Mouse (Mus musculus) embryo, embryonic 11 days (tissue): ENCODE data around the gene Apba3.

ENCODE experiments used
- DNase-seq: peaks from one replicate; pipeline ENCODE4 v3.0.0-alpha.2; 2015

Gene Apba3

DNA sequence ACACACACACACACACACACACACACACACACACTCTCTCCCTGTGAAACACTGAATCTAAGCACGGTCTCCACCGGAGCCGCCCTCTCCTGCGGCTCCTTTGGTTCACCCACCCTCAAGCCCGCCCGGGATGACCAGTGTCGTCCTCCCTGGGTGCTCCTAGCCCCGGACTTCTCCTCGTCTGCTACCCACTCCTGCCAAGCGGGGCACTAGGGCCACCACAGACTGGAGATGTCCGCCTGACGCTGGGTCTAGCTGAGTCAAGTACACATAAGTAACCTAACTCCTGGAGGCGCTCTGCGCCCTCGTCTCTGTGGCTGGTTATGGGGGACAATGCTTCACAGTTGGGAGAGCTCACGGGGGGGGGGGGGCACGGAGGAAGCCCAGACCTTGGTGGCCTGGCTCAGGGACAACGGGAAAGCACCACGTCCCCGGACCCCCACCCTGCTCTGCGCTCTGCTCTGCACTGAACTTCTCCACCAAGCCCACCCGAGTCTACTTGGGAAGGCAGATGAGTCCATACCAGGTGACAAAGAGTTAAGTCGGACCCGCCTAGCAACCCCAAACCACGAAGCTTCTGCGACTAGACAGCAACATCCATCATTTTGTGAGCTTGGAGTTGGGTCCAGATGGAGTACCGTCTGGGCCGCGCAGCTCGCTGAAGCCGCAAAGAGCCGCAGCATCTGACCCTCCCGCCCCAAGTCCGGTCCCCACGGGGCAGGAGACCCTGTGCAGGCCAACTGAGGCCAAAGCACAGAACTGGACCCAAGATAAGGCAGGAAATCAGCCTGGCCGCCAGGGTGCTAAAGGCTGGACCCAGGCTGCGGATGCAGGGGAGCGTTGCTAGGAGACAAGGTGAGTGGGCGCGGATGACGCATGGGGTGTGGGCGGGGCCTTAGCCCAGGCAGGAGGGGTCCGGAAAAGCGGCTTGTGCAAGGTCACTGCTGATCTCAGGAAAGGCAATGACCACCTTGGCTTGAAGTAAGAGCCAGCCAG is 14.0 kb upstream of the Apba3 start, which contains the start of gene Matk:
Gene Matk, plus strand, starts transcription at position 512 of the 996 bp plus-strand sequence.
- peak; percentile 81 for DNase-seq

DNA sequence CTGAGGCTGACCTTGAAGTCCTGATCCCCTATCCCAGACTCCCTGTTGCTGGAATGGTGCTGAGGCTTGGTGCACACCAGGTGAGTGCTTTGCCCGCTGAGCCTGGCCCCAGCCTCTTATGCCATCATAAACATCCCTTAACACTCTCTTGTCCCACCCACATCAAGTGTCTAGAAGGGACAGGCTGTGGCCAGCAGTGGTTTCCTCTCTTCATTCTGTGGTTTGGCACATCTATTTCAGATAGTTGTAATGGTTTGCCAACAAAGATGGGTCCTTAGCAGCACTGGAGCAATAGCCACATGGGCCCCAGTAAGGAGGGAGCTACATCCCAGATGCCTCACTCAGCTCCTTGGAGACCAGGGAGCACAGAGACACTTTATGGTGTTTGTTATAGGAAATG is 11.9 kb upstream of the Apba3 start:
- no peak for DNase-seq

DNA sequence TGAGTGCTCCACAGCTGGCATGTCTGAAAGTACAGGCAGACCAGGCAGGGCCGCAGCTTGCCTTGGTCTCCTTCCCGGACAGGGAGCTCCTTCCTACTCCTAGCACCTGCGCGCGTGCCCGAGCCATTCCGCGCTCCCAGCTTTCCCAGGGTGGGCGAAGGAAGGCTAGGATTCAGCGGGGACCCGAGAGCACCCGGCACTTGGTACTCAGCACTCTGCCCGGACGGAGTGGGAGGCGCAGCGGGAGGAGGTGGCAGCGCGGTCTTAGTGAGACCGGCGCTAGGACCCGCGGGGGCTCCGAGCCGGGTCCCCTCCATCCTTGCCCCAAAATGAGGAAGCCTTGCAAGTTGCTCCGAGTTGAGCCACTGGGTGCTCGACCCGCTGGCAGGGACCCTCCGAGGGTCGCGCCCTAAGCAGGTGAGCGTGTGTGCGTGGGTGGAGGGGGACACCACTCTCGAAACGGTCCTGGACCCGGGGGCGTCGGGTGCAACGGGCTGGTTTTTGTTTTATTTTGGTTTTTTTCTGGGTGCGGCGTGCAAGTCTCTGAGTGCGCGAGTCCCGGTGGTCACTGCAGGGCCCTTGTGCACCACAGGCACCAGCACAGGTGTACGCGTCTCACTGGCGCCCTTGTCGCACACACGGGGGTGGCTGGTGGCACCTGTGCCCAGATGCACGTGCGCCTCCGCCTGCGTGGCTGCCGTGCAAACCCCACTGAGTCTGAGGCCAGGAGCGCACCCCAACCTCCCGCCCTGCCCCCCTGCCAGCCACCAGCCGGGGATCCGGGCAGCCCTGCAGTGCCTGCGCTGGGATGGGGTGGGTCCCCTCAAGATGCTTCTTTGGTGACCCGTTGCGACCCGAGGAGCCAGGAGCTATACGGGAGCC is 9.4 kb upstream of the Apba3 start:
- DNase-seq, result peak; percentile 57

DNA sequence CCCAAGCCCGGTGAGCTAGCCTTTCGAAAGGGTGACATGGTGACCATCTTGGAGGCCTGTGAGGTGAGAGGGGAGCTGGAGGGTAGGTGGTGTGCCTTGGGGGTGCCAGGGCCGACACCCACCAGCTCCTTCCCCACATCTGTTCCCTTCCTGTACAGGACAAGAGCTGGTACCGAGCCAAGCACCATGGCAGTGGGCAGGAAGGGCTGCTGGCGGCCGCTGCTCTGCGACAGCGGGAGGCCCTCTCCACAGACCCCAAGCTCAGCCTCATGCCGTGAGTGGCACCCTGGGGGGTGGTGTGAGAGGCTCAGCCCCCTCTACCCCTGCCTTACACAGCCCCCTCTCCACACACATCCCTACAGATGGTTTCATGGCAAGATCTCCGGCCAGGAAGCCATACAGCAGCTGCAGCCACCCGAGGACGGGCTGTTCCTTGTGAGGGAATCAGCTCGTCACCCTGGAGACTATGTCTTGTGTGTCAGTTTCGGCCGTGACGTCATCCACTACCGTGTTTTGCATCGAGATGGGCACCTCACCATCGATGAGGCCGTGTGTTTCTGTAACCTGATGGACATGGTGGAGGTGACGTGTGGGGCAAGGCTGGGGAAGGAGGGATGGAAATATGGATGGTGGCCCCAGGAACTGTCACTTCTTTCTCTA is 7.4 kb upstream of the Apba3 start:
- no peak for DNase-seq

DNA sequence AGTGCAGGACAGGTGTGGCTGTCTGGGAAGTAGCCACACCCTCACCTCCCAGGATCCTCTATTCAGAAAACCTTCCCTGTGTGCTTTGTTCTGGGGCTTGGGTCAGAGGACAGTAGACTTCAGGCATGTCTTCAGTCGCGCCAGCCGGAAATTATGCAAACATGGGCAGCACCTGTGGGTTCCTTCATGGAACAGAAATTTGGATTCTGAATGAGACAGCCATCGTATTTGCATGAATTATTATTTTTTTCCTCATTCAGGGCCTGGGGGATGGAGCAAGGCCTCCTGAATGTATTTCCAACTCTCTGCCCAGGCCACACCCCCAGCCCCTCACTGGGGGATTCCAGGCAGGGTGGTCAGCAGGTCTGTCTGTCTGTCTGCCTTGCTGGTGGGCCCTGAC is 5.7 kb upstream of the Apba3 start:
- no peak for DNase-seq

DNA sequence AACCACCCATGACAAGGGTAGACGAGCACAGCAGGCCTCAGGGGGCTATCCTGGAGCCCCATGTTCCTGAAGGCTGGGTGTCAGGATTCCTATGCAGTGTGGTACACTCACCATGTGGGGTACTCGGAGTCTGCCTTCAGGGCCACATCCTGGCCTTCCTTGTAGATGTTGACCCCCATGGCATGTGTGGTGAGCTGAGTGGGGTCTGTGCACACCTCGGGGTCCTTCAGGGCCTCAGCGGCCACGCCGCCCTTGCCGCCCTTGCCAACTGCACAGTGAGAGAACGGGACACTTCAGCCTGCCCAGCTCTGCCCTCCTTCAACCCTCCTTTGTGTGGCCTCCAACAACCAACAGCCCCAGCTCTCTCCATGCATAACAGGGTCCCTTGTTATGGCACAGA is 1.2 kb upstream of the Apba3 start:
- DNase-seq, result no peak

DNA sequence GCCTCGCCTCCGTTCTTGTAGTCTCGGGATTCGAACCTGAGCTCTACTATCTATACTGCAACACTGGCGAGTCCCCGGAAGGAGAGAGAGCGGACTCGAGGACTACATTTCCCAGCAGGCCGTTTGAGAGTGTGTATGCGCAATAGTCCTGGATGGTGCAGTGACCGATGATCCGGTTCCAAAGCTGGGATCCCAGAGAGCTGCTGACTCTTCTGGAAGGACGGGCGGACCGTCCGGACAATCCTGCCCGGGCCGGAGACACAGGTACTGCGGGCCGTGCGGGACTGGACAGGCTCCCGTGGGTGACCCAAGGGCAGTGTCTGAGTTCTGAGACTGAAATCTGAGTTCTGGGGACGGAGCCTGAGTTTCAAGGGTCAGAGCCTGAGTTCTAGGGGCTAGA is 1.3 kb downstream of the Apba3 start:
- peak; percentile 92 for DNase-seq

DNA sequence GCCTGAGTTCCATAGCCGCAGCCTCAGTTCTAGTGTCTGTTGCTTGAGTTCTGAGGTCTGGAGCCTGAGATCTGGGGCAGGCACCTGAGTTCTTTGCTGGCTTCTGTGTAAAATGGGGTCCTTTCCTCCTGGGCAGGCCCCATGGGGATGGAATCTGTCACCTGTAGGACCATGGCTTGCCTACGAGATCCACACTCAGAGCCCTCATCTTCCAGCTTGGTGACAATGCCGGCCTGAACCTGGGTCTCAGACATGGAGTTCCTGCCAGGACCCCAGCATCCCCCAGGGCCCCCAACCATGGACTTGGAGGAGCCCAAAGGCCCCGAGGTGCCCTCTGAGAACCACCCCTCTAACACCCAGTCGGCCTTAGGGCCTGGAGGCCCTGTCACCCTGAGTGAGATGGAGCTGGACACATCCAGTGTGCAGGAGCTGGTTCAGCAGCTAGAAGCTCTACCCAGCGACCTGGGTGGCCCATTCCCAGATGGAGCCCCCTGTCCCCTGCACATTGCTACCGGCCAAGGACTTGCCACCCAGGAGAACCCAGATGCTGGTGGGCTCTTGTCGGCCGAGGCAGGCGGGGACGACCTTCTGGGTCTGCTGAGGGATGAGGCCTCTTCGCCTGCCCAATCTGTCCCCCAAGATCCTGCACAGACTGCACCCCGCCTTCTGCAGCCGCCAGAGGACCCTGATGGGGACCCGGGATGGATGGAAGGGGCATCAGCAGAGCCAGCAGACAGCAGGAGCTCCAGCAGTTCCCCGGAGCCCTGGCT is 2.1 kb downstream of the Apba3 start:
- no peak for DNase-seq

DNA sequence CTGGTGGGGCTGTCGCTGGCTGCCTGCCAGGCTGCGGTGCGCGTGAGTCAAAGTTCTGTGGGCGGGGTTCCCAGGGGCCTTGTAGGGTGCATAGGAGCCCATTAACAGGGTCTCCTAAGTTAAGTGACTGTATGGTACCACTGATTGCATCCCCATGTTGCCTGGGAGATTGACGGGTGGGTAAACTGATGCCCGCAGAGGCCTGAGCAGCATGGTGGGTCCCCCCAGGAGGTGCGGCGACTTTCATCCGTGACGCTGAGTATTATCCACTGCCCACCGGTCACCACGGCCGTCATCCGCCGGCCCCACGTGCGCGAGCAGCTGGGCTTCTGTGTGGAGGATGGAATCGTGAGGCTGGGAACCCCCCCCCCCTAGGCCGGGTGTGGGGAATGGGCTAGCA is 5.6 kb downstream of the Apba3 start:
- no peak for DNase-seq

DNA sequence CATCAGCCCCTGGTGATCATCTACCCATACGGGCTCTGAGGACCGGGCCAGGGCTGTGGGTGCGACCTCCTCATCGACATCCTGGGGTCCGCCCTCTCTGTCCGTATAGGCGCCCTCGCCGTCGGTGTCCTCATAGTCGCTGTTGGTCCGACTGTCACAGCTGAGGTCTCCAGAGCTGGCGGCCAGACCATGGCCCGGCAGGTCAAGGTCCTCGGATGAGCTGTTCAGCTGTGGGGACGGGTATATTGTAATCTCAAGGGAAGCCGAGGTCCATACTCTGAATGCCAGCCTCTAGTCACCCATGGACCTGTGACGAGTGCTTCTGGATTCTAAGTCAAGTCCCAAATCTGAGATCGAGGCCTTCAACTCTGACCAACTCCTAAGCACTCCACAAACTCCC is 7.1 kb downstream of the Apba3 start:
- no peak for DNase-seq

DNA sequence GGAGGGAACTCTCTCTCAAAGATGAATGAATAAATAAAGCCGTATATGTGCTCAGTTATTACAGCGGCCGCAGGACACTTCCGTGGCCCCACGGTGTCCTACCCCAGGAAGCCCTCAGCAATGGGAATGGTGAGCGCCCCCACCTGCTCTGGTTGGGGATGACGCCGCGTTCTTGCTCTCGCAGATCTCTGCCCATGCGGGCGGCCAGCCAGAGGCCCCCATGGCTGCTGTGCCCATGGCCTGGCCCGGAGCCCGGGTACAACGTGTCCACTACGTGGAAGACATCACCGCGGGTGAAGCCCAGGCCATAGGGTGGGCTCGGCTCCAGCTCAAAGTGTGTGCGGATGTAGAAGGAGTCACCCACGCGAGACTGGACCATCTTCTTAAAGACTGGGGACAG is 10.9 kb downstream of the Apba3 start:
- DNase-seq, result no peak

DNA sequence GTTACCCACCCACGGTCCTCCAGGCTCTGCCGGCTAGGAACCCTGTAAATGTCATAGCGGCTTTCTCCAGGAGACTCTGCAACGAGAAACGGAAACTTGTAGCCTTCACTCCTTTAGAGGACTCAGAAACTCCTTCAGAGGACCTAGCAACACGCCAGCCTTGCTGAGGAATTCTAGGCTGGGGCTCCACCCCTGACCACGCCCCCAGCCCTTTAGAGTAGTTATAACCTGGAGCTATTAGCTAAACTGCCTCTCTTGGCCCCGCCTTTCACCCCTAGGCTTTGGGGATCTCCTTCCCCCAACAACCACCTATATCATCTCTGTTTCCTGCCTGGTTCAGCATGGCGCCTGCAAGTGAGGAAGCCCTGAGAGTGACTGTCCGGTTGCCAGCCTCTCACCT is 12.7 kb downstream of the Apba3 start:
- DNase-seq, result peak; percentile 51

DNA sequence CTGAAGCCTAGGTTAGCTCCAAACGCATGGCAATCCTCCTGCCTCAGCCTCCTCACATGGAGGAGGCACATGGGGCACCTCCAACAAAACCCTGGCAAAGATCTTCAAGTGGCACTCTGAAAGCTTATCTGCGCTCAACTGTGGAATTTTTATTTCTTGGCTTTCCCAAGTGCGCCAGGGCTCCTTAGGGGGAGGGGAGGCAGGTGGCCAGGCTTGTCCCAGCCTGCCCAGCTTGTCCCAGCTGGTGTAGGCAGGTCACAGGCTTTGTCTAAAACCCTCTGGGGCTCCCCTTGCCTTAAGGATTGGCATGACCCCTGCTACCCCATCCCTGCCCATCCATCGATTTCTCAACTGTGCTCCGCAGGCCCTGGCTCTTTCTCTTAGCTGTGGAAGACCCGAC is 17.4 kb downstream of the Apba3 start:
- DNase-seq, result no peak

DNA sequence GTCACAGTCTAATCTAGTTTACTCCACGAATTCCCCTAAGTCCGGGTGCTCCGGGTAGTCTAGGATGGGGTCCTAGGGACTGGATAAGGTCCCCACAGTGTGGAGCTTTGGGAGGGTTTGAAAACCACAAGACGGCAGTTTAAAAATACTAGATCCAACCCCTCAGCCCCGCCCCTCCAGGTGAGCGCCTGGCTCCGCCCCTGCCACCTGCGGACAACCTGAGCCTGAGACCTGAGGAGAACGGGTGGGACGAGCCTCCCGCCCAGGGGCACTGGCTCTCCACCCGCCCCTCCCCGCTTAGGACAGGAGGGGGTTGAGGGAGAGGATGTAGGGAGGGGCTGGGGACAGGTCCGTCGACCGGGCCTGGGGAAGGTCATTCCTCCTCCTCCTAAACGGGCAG is 18.0 kb downstream of the Apba3 start:
- no peak for DNase-seq

DNA sequence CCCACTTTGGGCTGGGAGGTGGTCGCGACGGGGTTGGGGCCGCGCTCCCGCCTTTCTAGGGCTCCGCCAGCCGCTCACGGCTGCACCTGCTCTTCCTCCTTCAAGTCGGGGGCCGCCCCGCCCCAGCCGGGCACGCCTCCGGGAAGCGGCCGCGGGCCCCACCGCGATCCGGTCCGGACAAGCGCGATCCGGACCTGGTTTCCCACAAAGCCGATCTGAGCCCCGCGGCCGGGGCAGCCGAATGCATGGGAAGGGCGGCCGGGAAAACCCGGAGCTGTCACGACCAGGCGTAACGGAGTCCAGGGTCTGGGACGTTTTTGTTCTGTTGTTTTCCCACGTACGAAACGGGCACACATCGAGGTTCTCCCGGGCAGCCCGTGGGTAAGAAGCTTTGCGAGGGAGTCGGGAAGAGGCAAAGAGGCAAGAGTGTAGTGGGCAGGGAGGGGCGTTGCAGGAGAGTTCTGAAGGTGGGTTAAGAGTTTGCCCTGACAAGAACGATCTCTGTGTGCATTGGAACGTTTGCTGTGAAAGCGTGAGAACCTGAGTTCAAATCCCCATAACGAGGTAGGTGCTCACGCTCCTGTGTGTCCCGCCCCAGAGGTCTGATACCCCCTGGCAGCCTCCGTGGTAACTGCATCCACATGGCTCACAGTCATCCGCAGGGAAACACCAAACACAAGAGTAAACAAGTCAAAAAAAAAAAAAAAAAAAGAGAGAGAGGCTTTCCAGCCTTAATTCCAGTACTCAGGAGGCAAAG is 19.1 kb downstream of the Apba3 start:
- peak; percentile 96 for DNase-seq

DNA sequence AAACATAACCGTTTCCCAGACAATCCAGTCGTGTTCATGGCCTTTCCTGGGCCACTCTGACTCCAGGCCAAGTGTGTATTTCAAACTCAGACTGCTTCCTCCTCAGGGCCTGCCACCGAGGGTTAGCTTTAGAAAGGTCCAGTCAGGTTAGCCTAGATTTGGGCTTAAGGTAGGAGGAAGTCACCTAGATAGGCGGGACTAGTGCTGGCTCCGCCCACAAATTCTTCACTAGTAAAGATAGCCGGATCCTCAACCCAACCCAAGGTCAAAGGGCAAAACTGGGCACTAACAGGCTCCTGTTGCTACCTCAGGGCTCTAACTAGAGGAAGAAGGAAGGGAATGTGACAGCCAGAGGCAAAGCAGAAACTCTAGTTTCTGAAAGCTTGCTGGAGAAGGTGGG is 19.8 kb downstream of the Apba3 start:
- no peak for DNase-seq

DNA sequence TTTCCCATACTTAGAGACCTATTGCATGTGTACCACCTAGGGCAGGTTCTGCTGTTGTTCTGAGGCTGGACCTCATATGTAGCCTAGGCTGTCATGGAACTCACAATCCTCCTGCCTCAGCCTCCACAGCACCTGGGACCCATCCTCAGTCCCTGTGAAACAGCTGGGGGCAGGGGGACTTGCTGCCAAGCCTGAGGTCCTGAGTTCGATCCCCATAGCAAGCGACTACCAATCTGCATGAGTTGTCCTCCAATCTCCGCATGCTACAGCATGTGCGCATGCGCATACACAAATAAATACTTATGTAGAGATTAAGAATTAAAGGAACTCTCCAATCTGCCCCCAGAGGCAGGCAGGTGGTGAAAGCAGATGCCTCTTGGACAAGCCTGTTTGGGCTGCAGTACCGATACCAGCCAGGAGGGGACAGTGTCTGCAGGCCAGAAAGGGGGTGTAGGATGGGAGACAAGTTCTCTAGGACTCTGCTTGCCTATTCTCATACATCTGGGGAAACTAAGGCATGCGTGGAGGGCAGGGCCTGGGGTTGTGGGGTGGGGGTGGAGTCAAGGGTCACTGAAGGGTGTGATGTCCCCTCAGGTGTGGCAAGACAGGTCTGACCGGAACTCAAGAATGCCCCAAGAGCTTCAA is 20.9 kb downstream of the Apba3 start:
- DNase-seq, result peak; percentile 33

DNA sequence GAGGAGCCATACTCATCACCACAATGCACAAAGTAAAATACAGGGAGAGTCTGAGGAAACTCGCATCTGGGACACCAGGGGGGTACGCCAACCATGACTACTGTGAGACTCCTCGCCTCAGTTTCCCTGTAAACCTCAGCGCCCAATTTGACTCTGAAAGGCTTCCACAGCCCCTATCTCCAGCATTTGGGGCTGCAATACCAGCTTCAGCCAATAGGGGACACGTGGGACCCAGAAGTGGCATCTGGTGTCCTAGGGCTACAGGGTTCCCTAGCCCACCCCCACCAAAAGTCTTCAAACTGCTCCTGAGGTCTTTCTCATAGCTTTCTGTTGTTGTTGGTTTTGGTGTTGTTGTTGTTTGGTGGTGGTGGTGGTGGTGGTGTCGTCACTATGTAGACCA is 21.8 kb downstream of the Apba3 start:
- peak; percentile 50 for DNase-seq

DNA sequence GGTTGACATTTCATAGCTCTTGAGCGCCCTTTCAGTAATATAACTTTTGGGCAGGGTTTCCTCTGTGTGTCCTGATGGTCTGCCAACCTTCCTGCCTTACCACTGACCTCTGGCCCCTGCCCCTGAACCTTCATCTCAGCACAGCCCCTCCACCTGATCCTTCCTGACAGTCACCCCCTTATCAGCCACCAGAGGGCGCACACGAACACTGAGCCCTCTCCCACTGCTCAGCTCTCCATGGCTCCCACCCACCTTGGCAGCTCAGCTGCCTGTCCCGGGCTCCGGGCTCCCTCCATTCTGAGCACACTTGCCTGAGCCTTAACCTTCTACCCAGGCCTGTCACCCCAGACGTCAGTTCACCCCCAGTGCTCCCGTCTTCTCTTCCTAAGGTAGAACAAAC is 22.5 kb downstream of the Apba3 start:
- DNase-seq, result peak; percentile 77

DNA sequence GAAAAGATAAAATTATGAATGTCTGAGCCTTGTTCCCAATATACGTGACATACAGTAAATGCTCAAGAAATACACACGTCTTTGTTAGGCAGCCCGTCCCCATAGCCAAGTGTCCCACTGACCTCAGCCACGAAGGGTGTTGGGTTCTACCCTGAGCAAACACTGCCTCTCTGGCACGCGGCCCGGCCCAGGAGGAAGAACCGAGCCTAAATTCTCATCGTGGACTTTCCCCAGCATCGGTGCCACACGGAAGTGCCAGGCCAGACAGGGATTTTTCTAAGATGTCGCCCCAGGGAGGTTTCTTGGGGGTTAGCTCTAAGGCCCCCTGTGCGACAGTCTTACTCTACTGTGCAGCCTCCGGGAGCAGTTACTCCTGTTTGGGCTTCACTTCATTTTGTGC is 23.1 kb downstream of the Apba3 start:
- DNase-seq, result no peak
